In genomic region chr4:77277913-77278312, GRCm38 (mm10) we compare ENCODE assay signal across 25 mouse cellular contexts.
"Had no signal": no experiment of that assay in that cellular context is flagged by ENCODE, and none has a peak within 500 bp of the region (broad histone marks: within the 10 kb centered on the region; RNA-seq: fewer than 3 reads in every experiment).

No protein-coding gene starts in this region.

- H3K4me1 ChIP-seq: heart, embryonic 13.5 days; heart, embryonic 15.5 days; hindbrain, embryonic 13.5 days; hindbrain, embryonic 15.5 days; kidney, embryonic 15.5 days; limb, embryonic 13.5 days; limb, embryonic 15.5 days had no signal

- ATAC-seq: hindbrain, postnatal 0 days; intestine, embryonic 16.5 days had no signal

- H3K27me3 ChIP-seq: heart, embryonic 13.5 days; heart, embryonic 15.5 days; hindbrain, embryonic 13.5 days; hindbrain, embryonic 15.5 days; kidney, embryonic 15.5 days; limb, embryonic 13.5 days; limb, embryonic 15.5 days had no signal

- H3K9me3 ChIP-seq: heart, embryonic 13.5 days; heart, embryonic 15.5 days; hindbrain, embryonic 13.5 days; hindbrain, embryonic 15.5 days; kidney, embryonic 15.5 days; limb, embryonic 13.5 days; limb, embryonic 15.5 days had no signal

- H3K4me2 ChIP-seq: heart, embryonic 11.5 days; heart, embryonic 13.5 days; heart, embryonic 15.5 days; hindbrain, embryonic 13.5 days; hindbrain, embryonic 15.5 days; kidney, embryonic 15.5 days; limb, embryonic 13.5 days; limb, embryonic 15.5 days had no signal

- H3K27ac ChIP-seq: heart, adult 2 months; heart, embryonic 13.5 days; heart, embryonic 15.5 days; hindbrain, embryonic 13.5 days; hindbrain, embryonic 15.5 days; hindbrain, postnatal 0 days; kidney, embryonic 15.5 days; kidney, postnatal 0 days; limb, embryonic 13.5 days; limb, embryonic 15.5 days had no signal

- H3K9ac ChIP-seq: heart, embryonic 13.5 days; heart, embryonic 15.5 days; hindbrain, embryonic 13.5 days; hindbrain, embryonic 15.5 days; kidney, embryonic 15.5 days; limb, embryonic 13.5 days; limb, embryonic 15.5 days had no signal

- H3K36me3 ChIP-seq: heart, embryonic 13.5 days; heart, embryonic 15.5 days; hindbrain, embryonic 13.5 days; hindbrain, embryonic 15.5 days; kidney, embryonic 15.5 days; limb, embryonic 13.5 days; limb, embryonic 15.5 days had no signal

- H3K4me3 ChIP-seq: heart, adult 2 months; heart, embryonic 13.5 days; heart, embryonic 15.5 days; hindbrain, embryonic 13.5 days; hindbrain, embryonic 15.5 days; kidney, embryonic 15.5 days; limb, embryonic 13.5 days; limb, embryonic 15.5 days had no signal

- DNase-seq: gastrocnemius, postnatal 14 days; gastrocnemius, postnatal 36 days; heart, adult 11 months; heart, adult 2 months; heart, postnatal 14 days; heart, postnatal 36 days; kidney, adult 11 months; kidney, adult 2 months; kidney, adult 9 months; kidney, postnatal 14 days; kidney, postnatal 36 days; layer of hippocampus, adult 9-11 months; layer of hippocampus, postnatal 36 days; left cerebral cortex, postnatal 4 days had no signal
